Mouse (Mus musculus) central nervous system, embryonic 18 days (tissue): Measurements from ENCODE around the gene Hemk1. TPM values are rescaled to one million over a fixed set of nuclear protein-coding genes. Genes with fewer than 3 reads are reported as not detected.

Experiments used
- polyA plus RNA-seq: library from polyadenylated mRNA; depleted of rRNA; stranded (reverse); fragments of >200 nt; gene quantifications from 2 replicates; pipeline ENCODE4 v1.2.3, GENCODE M21; 2012; rRNA removed

Hemk1 gene
- polyA plus RNA-seq = 26.8 and 30.0 TPM in 2 replicates

DNA sequence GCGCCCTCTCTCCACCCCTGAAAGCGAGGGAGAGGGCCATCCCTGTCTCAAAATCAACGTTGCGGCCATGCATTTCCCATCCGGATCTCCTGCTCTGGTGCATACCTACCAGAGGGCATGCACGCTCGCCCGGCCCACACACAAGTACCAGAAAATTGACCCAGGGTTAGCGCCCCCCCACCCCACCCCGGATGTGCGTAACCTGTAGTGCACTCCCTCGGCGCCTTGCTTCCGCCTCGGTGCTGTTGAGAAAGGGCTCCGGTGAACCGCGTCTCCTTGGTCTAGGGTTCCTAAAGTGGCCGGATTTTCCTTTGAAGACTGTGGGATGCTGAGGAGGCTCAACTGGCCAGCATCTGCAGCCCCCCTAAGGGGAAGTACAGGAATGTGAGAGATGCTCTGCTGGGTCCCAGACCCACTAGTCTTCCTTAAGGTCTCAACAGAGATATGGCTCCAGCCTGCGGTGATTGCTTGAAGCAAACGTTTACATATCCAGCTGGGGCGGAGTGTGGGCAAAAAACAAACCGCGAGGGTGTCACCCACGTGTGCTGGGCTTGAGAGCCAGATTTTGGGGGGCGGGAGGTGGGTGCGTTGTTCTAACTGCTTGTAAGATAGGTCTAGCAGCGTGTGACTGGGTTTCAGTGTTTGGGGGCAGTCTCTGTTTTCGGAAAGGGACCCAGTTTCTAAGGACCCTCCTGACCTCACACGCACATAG, at the start of gene Hemk1:
Hemk1 (minus strand) TSS at position 179 of the 712 bp plus-strand sequence.

DNA sequence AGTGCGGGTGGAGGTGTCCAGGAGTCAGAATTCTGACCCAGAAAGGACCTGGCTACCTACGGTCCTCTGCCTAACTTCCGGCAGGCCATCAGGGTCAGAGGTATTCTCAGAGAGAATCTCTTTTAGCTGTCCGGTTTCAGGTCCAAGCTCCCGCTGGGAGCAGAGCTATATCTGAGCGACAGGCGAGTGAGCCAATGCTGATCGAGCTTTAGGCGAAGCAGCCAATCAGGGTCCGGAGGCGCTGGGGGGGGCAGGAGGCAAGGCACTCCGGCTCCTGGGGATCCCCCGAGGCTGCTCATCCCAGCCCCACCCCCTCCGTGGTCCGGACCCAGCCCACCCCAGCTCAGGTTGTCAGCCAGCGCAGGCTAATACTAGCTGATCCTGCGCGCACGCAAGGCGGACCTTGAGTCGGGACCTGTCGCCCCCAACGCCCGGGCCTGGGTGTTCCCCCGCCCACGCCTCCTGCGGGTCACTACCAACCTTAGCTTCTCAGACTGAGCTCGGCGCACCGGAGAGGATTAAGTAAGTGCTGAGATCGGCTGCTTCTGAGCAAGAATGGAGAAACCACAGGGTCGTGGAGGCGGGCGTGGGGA, 2.2 kb upstream of the Hemk1 start, which contains the start of gene 6430571L13Rik:
6430571L13Rik (plus strand) TSS at position 336 of the 593 bp plus-strand sequence.

DNA sequence AAGGTAGTCTGAATTCAATTTTAAA, 42.3 kb downstream of the Hemk1 start, which contains the start of gene Cish:
Cish (plus strand) TSS at position 11 of the 25 bp plus-strand sequence.

DNA sequence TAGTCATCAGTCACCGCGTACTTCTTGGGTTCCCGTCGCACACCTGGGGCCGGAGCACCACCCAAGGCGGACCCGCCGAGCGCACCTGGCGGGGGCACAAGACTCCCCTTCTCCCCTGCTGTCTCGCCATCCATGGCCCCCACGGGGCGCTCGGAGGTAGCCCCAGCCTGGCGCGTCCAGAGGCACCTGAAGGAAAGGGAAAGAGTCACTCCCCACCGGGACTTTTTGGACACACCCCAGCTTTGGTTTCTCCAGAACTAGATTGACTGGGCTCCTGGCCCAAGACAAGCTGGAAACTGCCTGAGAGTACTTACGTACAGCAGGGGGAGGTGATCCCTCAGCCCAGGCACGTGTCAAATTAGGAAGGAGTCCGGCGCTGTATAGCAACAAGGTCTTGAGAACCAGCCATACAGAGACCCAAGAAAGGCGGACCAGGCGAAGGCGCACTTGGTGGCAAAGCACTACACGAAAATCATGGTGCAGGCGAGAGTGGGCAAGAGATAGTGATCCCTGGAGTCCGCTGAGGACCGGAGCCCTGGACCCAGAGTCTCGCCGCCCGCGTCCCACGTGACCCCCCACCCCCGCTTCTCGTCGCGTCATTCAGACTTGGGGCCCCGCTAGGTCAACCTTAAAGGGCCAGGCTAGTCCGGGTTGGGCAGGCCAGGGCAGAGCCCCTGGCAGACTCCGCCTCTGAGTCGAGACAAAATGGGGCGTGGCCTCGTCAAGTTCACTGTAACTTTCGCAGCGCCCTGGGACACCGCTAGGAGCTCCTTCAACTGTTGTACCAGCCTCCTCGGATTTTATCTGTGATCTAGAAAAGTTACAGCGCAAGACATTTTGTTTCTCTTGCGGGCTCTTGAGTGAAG, 48.7 kb downstream of the Hemk1 start, which contains the start of gene Mapkapk3:
Mapkapk3 (minus strand) TSS at position 667 of the 866 bp plus-strand sequence.

Other genes with a start within 250 kb of the Hemk1 start
- 62.2 and 70.4 TPM in 2 replicates for gene Dock3, start 106.4 kb downstream of the Hemk1 start, polyA plus RNA-seq
- gene Mapkapk3, start 48.5 kb downstream of the Hemk1 start, polyA plus RNA-seq = 2.1 and 2.8 TPM in 2 replicates
- 8.6 and 9.7 TPM in 2 replicates for gene Cish, start 42.3 kb downstream of the Hemk1 start, polyA plus RNA-seq
- gene 6430571L13Rik, start 2.3 kb upstream of the Hemk1 start, polyA plus RNA-seq = 7.0 and 8.1 TPM in 2 replicates
- gene Cacna2d2, start 61.3 kb upstream of the Hemk1 start, polyA plus RNA-seq = 82.7 and 88.5 TPM in 2 replicates
- 33.6 and 34.5 TPM in 2 replicates for gene Tmem115, start 195.6 kb upstream of the Hemk1 start, polyA plus RNA-seq
- gene Cyb561d2, start 203.8 kb upstream of the Hemk1 start, polyA plus RNA-seq = 47.5 and 52.4 TPM in 2 replicates
- 87.7 and 93.2 TPM in 2 replicates for gene Nprl2, start 203.9 kb upstream of the Hemk1 start, polyA plus RNA-seq
- gene Zmynd10, start 208.9 kb upstream of the Hemk1 start, polyA plus RNA-seq = 8.9 and 9.6 TPM in 2 replicates
- gene Rassf1, start 213.2 kb upstream of the Hemk1 start, polyA plus RNA-seq = 35.2 and 38.7 TPM in 2 replicates
- gene Tusc2, start 224.9 kb upstream of the Hemk1 start, polyA plus RNA-seq = 96.7 and 108 TPM in 2 replicates
- gene Hyal2, start 229.6 kb upstream of the Hemk1 start, polyA plus RNA-seq = 29.8 and 30.5 TPM in 2 replicates
- 2.5 and 2.8 TPM in 2 replicates for gene Hyal1, start 238.6 kb upstream of the Hemk1 start, polyA plus RNA-seq
- 16.6 and 19.8 TPM in 2 replicates for gene Naa80, start 240.5 kb upstream of the Hemk1 start, polyA plus RNA-seq
- gene Hyal3, start 242.5 kb upstream of the Hemk1 start, polyA plus RNA-seq = 1.2 and 1.5 TPM in 2 replicates
- 20.6 and 24.7 TPM in 2 replicates for gene Ifrd2, start 249.3 kb upstream of the Hemk1 start, polyA plus RNA-seq